ENCODE assay signal across 8 mouse cellular contexts in the genomic region with DNA sequence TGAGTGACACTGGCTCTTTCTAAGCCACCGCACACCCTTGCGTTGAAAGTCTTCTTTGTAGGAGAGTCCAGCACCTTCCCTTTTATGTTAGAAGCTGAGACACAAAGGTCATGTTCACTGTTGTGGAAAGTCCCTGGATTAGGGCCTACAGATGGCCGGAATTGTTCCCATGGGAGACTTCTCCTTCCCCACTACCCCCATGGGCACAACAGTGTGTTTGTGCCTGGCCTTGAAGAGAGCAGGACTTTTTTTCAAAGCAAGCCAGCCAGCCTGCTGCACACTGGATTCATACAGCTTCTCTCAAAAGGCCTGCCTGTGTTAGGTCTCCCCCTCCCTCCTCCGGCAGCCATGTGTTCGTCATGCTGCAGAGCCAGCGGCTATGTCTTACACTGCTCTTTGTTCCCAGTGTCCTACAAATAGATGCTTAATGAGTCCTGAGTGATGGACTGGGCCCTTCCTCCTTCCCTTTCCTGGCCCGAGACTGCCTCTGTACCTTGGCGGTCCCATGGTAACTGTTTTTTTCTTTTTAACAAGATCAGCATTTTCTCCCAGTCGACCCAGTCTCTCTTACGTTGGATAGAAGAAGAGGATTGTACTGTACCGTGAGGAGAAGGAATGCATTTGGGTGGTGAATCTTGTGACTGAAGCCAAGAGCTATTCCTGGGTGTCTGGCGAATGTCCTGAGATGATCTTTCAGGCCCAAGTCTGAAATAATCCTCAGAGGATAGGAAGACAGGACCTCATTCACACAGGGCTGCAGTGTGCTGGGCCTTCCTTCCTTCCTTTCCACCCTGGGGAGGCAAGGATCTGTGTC. TPM values are rescaled to one million over a fixed set of nuclear protein-coding genes. Genes with fewer than 3 reads are reported as not detected.
DNase-seq lines count a peak whose midpoint lies in the region; ATAC-seq and TF ChIP-seq lines count a peak whose summit lies in the region.

No protein-coding gene starts in this region.

- peak; percentile 43 for DNase-seq in adipocyte (ENCODE audit: low spot score)
- peak; percentile 68 to 74 for DNase-seq in cerebellum, postnatal 10 days
- peak; percentile 55 to 80 for DNase-seq in frontal cortex, postnatal 14 days (ENCODE audit: low spot score in 2 of 2)
- peak; percentile 87 for DNase-seq in hindbrain, postnatal 0 days (ENCODE audit: low spot score)
- peak in 1 of 2 experiments; percentile 51 for DNase-seq in left cerebral cortex, adult 2 months (ENCODE audit: extremely low spot score in 1 of 2, low spot score in 2 of 2)
- peak; percentile 33 for DNase-seq in naive thymus-derived CD4-positive, alpha-beta T cell, adult 2 months (ENCODE audit: low read depth)
- no peak for DNase-seq in urinary bladder, postnatal 10 days (ENCODE audit: low spot score)
- DNase-seq in urinary bladder, adult 18-20 months (ENCODE audit: low spot score in 2 of 2), result no peak

- ATAC-seq in hindbrain, postnatal 0 days, result peak; percentile 97

- peak overlapping the region; percentile 78 for H3K27ac ChIP-seq in hindbrain, postnatal 0 days
- peak overlapping the region; percentile 67 for H3K27ac ChIP-seq in left cerebral cortex, adult 2 months

- 16% methylated on average over 12 of the region's 12 CpGs for WGBS in hindbrain, postnatal 0 days

- peaks cover 11% of the 10 kb centered on the region; the same call in 1 of the 2 replicates for H3K36me3 ChIP-seq in hindbrain, postnatal 0 days (ENCODE audit: insufficient read depth, low read length)

- no peaks in the 10 kb centered on the region for H3K9me3 ChIP-seq in hindbrain, postnatal 0 days (ENCODE audit: low read length)

- H3K4me1 ChIP-seq in hindbrain, postnatal 0 days (ENCODE audit: insufficient read depth, low read length), result peaks cover 36% of the 10 kb centered on the region; the same call in 1 of the 2 replicates

- peak overlapping the region; percentile 21; the same call in 1 of the 2 replicates for H3K4me2 ChIP-seq in hindbrain, postnatal 0 days (ENCODE audit: low read depth, low read length)

- intact Hi-C loops in left cerebral cortex, adult 2 months (cut with DNase I), result no loop called here

- no peak overlapping the region for H3K4me3 ChIP-seq in hindbrain, postnatal 0 days (ENCODE audit: low read length)
- H3K4me3 ChIP-seq in left cerebral cortex, adult 2 months, result no peak overlapping the region

- 0 out of 2 replicates have a peak overlapping the region, but pooled peaks have one; percentile 17 for H3K9ac ChIP-seq in hindbrain, postnatal 0 days (replicated peaks; ENCODE audit: low read length)

- TF ChIP-seq CTCF in hindbrain, postnatal 0 days (IDR thresholded peaks at IDR 0.05; ENCODE audit: low read depth), result no peak; the same call in 1 of the 2 replicates
- no peak for TF ChIP-seq CTCF in left cerebral cortex, adult 2 months (IDR thresholded peaks at IDR 0.05)

- H3K27me3 ChIP-seq in hindbrain, postnatal 0 days (ENCODE audit: insufficient read depth, low read length), result no peaks in the 10 kb centered on the region

RNA-seq across cellular contexts. Expression of gene Lbh, which starts 7.9 kb away (rescaled TPM):
- total RNA-seq in hindbrain, postnatal 0 days (2014; rRNA removed), result 79.4 and 103 TPM in 2 replicates
- polyA plus RNA-seq in hindbrain, postnatal 0 days (2015; fragmentation: Nextera tagmentation; extraction: Ambion mirVana), result 4.3 and 4.6 TPM in 2 replicates
- 10 to 100 TPM; 37.5 to 37.8 TPM for total RNA-seq in left cerebral cortex, adult 2 months (2021)

Comparison
In these comparisons a context has a peak if more than half of its experiments do, and no peak if none do; other contexts are left out.
1. DNase-seq: peak in adipocyte (single experiment), cerebellum, postnatal 10 days (2 of 2), frontal cortex, postnatal 14 days (2 of 2), hindbrain, postnatal 0 days (single experiment) and naive thymus-derived CD4-positive, alpha-beta T cell, adult 2 months (single experiment); none in urinary bladder, postnatal 10 days (single experiment) and urinary bladder, adult 18-20 months (0 of 2).